Mouse (Mus musculus): ENCODE data around the gene Ncoa6. TPM values are rescaled to one million over a fixed set of nuclear protein-coding genes. Genes with fewer than 3 reads are reported as not detected.

Gene Ncoa6
- polyA plus RNA-seq, 1 experiment from 2014 or later, result 5.1 TPM

- 55% methylated on average over 8 of the region's 8 CpGs for WGBS (ENCODE audit: insufficient replicate concordance)
Measured at GRCm38 (mm10) chr2:155380261-155381059, 93.2 kb downstream of the Ncoa6 start, which contains the start of gene Trp53inp2. Gene Trp53inp2 (plus strand): TSS chr2:155381059.

GRCm38 (mm10) chr2:155376191-155376590 is 97.5 kb downstream of the Ncoa6 start:
- ATAC-seq (ENCODE audit: low read depth), result no peak
- Histone ChIP-seq H3K27me3 (ENCODE audit: control insufficient read depth, insufficient read depth, low read depth, low read length) (peaks cover 11% of the 10 kb centered on the region), H3K4me2 (ENCODE audit: low read depth, low read length) (no peak overlapping the region), H3K36me3 (ENCODE audit: control insufficient read depth, insufficient read depth) (no peaks in the 10 kb centered on the region), H3K9me3 (replicated peaks; ENCODE audit: control insufficient read depth, low read length) (no peaks in the 10 kb centered on the region), H3K4me3 (ENCODE audit: low read depth, low read length) (no peak overlapping the region), H3K4me1 (ENCODE audit: control insufficient read depth, low read depth, low read length) (peaks cover 8% of the 10 kb centered on the region), H3K9ac (ENCODE audit: low read depth, low read length) (no peak overlapping the region), H3K27ac (ENCODE audit: low read length) (no peak overlapping the region)
- WGBS (ENCODE audit: insufficient replicate concordance), result 64% methylated on average over 10 of the region's 10 CpGs

More at GRCm38 (mm10) chr2:155380261-155381059, 93.2 kb downstream of the Ncoa6 start, which contains the start of gene Trp53inp2:
- Histone ChIP-seq H3K4me1 (ENCODE audit: control insufficient read depth, low read depth, low read length) (peaks cover 17% of the 10 kb centered on the region), H3K4me3 (ENCODE audit: low read depth, low read length) (peak within 1 kb of the TSS; percentile 87), H3K27ac (ENCODE audit: low read length) (peak within 1 kb of the TSS; percentile 96), H3K9ac (ENCODE audit: low read depth, low read length) (peak within 1 kb of the TSS; percentile 88), H3K9me3 (replicated peaks; ENCODE audit: control insufficient read depth, low read length) (no peaks in the 10 kb centered on the region), H3K4me2 (ENCODE audit: low read depth, low read length) (peak within 1 kb of the TSS; percentile 94), H3K36me3 (ENCODE audit: control insufficient read depth, insufficient read depth) (no peaks in the 10 kb centered on the region), H3K27me3 (ENCODE audit: control insufficient read depth, insufficient read depth, low read depth, low read length) (peaks cover 11% of the 10 kb centered on the region)
- no peak for ATAC-seq (ENCODE audit: low read depth)

- Histone ChIP-seq H3K27me3 (ENCODE audit: control insufficient read depth, insufficient read depth, low read depth, low read length) (no peaks in the 10 kb centered on the region; the same call in 1 of the 2 replicates), H3K9ac (ENCODE audit: low read depth, low read length) (no peak overlapping the region), H3K4me3 (ENCODE audit: low read depth, low read length) (no peak overlapping the region), H3K4me1 (ENCODE audit: control insufficient read depth, low read depth, low read length) (peaks cover 3% of the 10 kb centered on the region), H3K36me3 (ENCODE audit: control insufficient read depth, insufficient read depth) (no peaks in the 10 kb centered on the region), H3K27ac (ENCODE audit: low read length) (no peak overlapping the region; the same call in 1 of the 2 replicates), H3K9me3 (replicated peaks; ENCODE audit: control insufficient read depth, low read length) (no peaks in the 10 kb centered on the region), H3K4me2 (ENCODE audit: low read depth, low read length) (no peak overlapping the region)
- no peak for ATAC-seq (ENCODE audit: low read depth)
Measured at GRCm38 (mm10) chr2:155374521-155374920, 99.2 kb downstream of the Ncoa6 start.

GRCm38 (mm10) chr2:155373886-155374285 is 99.8 kb downstream of the Ncoa6 start:
- Histone ChIP-seq H3K9ac (ENCODE audit: low read depth, low read length) (no peak overlapping the region), H3K4me2 (ENCODE audit: low read depth, low read length) (no peak overlapping the region), H3K27ac (ENCODE audit: low read length) (peak overlapping the region; percentile 56), H3K4me1 (ENCODE audit: control insufficient read depth, low read depth, low read length) (peaks cover 3% of the 10 kb centered on the region), H3K9me3 (replicated peaks; ENCODE audit: control insufficient read depth, low read length) (no peaks in the 10 kb centered on the region), H3K4me3 (ENCODE audit: low read depth, low read length) (no peak overlapping the region), H3K27me3 (ENCODE audit: control insufficient read depth, insufficient read depth, low read depth, low read length) (no peaks in the 10 kb centered on the region), H3K36me3 (ENCODE audit: control insufficient read depth, insufficient read depth) (no peaks in the 10 kb centered on the region)
- ATAC-seq (ENCODE audit: low read depth), result peak; percentile 47
- 24% methylated on average over 1 of the region's 1 CpGs for WGBS (ENCODE audit: insufficient replicate concordance)

- H3K9me3 ChIP-seq (replicated peaks; ENCODE audit: control insufficient read depth, low read length), result no peaks in the 10 kb centered on the region
- ATAC-seq (ENCODE audit: low read depth), result no peak
- no peak overlapping the region for H3K4me2 ChIP-seq (ENCODE audit: low read depth, low read length)
- 41% methylated on average over 1 of the region's 1 CpGs for WGBS (ENCODE audit: insufficient replicate concordance)
- no peaks in the 10 kb centered on the region for H3K36me3 ChIP-seq (ENCODE audit: control insufficient read depth, insufficient read depth)
- H3K27ac ChIP-seq (ENCODE audit: low read length), result peak overlapping the region; percentile 56
- H3K9ac ChIP-seq (ENCODE audit: low read depth, low read length), result no peak overlapping the region
- peaks cover 3% of the 10 kb centered on the region for H3K4me1 ChIP-seq (ENCODE audit: control insufficient read depth, low read depth, low read length)
- no peaks in the 10 kb centered on the region for H3K27me3 ChIP-seq (ENCODE audit: control insufficient read depth, insufficient read depth, low read depth, low read length)
- no peak overlapping the region for H3K4me3 ChIP-seq (ENCODE audit: low read depth, low read length)
Measured at GRCm38 (mm10) chr2:155373302-155373701, 100.4 kb downstream of the Ncoa6 start.

GRCm38 (mm10) chr2:155372451-155372850 is 101.2 kb downstream of the Ncoa6 start:
- Histone ChIP-seq H3K4me3 (ENCODE audit: low read depth, low read length) (no peak overlapping the region), H3K27ac (ENCODE audit: low read length) (no peak overlapping the region), H3K4me1 (ENCODE audit: control insufficient read depth, low read depth, low read length) (peaks cover 3% of the 10 kb centered on the region), H3K27me3 (ENCODE audit: control insufficient read depth, insufficient read depth, low read depth, low read length) (no peaks in the 10 kb centered on the region), H3K4me2 (ENCODE audit: low read depth, low read length) (no peak overlapping the region), H3K9me3 (replicated peaks; ENCODE audit: control insufficient read depth, low read length) (no peaks in the 10 kb centered on the region), H3K9ac (ENCODE audit: low read depth, low read length) (no peak overlapping the region), H3K36me3 (ENCODE audit: control insufficient read depth, insufficient read depth) (no peaks in the 10 kb centered on the region)
- 49% methylated on average over 4 of the region's 4 CpGs for WGBS (ENCODE audit: insufficient replicate concordance)
- ATAC-seq (ENCODE audit: low read depth), result no peak

- Histone ChIP-seq H3K9ac (ENCODE audit: low read depth, low read length) (no peak overlapping the region), H3K9me3 (replicated peaks; ENCODE audit: control insufficient read depth, low read length) (no peaks in the 10 kb centered on the region), H3K4me1 (ENCODE audit: control insufficient read depth, low read depth, low read length) (peaks cover 3% of the 10 kb centered on the region), H3K27me3 (ENCODE audit: control insufficient read depth, insufficient read depth, low read depth, low read length) (no peaks in the 10 kb centered on the region), H3K4me3 (ENCODE audit: low read depth, low read length) (no peak overlapping the region), H3K27ac (ENCODE audit: low read length) (peak overlapping the region; percentile 43), H3K36me3 (ENCODE audit: control insufficient read depth, insufficient read depth) (no peaks in the 10 kb centered on the region), H3K4me2 (ENCODE audit: low read depth, low read length) (no peak overlapping the region)
- ATAC-seq (ENCODE audit: low read depth), result peak; percentile 85
- 30% methylated on average over 7 of the region's 7 CpGs for WGBS (ENCODE audit: insufficient replicate concordance)
Measured at GRCm38 (mm10) chr2:155369333-155369883, 104.3 kb downstream of the Ncoa6 start.

- Histone ChIP-seq H3K27me3 (ENCODE audit: control insufficient read depth, insufficient read depth, low read depth, low read length) (no peaks in the 10 kb centered on the region), H3K9me3 (replicated peaks; ENCODE audit: control insufficient read depth, low read length) (no peaks in the 10 kb centered on the region), H3K4me3 (ENCODE audit: low read depth, low read length) (no peak overlapping the region), H3K36me3 (ENCODE audit: control insufficient read depth, insufficient read depth) (no peaks in the 10 kb centered on the region), H3K9ac (ENCODE audit: low read depth, low read length) (no peak overlapping the region), H3K4me2 (ENCODE audit: low read depth, low read length) (no peak overlapping the region), H3K27ac (ENCODE audit: low read length) (no peak overlapping the region), H3K4me1 (ENCODE audit: control insufficient read depth, low read depth, low read length) (peaks cover under 1% of the 10 kb centered on the region)
- WGBS (ENCODE audit: insufficient replicate concordance), result 46% methylated on average over 7 of the region's 7 CpGs
- no peak for ATAC-seq (ENCODE audit: low read depth)
Measured at GRCm38 (mm10) chr2:155367635-155368284, 105.9 kb downstream of the Ncoa6 start.
